Mouse (Mus musculus) liver, embryonic 14.5 days (tissue): ENCODE measurements around the gene Zbtb7b. TPM values are rescaled to one million over a fixed set of nuclear protein-coding genes. Genes with fewer than 3 reads are reported as not detected.

Experiments used
- ATAC-seq: fragments of 200-750 bp; cut with Nextera tagmentation; 2 replicates; pipeline ENCODE4 v1.8.0; 2017; ENCODE audit warnings: moderate number of reproducible peaks, mild to moderate bottlenecking, moderate library complexity; ENCODE audit not compliant: insufficient read depth
- DNase-seq, 3 experiments: peaks; one replicate each; pipeline ENCODE4 v3.0.0-alpha.2; 2012 to 2013; ENCODE audit warnings: low read depth in 3 of 3, low spot score in 3 of 3
- H3K27ac ChIP-seq: fragments of 300-500 bp; sonication (generic); 2 replicates; pipeline ENCODE4 v1.5.1; 2014; ENCODE audit warnings: moderate library complexity, mild to moderate bottlenecking, control low read depth, inconsistent platforms
- H3K27me3 ChIP-seq: fragments of 300-500 bp; sonication (generic); 2 replicates; pipeline ENCODE4 v1.6.1; 2014; ENCODE audit warnings: mild to moderate bottlenecking, low read length, moderate library complexity; ENCODE audit not compliant: control insufficient read depth, insufficient read depth
- H3K36me3 ChIP-seq: fragments of 300-500 bp; sonication (generic); replicated peaks from 2 replicates; pipeline ENCODE4 v1.6.1; 2014; ENCODE audit warnings: low read depth; ENCODE audit not compliant: control insufficient read depth, insufficient read depth
- H3K4me1 ChIP-seq, 2 experiments: fragments of 200-500 bp in 1 of 2; fragments of 300-500 bp in 1 of 2; sonication (generic) in 1 of 2; replicated peaks; 2 replicates each; pipeline ENCODE4 v1.6.1; 2012 to 2014; ENCODE audit warnings: antibody characterized with exemption in 1 of 2, inconsistent platforms in 1 of 2, low read length in 1 of 2; ENCODE audit not compliant: control insufficient read depth in 2 of 2, insufficient read depth in 2 of 2
- H3K4me2 ChIP-seq: fragments of 300-500 bp; sonication (generic); 2 replicates; pipeline ENCODE4 v1.6.1; 2014; ENCODE audit warnings: low read depth, mild to moderate bottlenecking, control low read depth, moderate library complexity
- H3K4me3 ChIP-seq, 2 experiments: fragments of 200-500 bp in 1 of 2; fragments of 300-500 bp in 1 of 2; sonication (generic) in 1 of 2; 2 replicates each; pipeline ENCODE4 v1.5.1; 2012 to 2014; ENCODE audit warnings: low read depth in 2 of 2, low read length in 2 of 2, mild to moderate bottlenecking in 2 of 2, control low read depth in 1 of 2, inconsistent platforms in 1 of 2, moderate library complexity in 1 of 2; ENCODE audit not compliant: insufficient read depth in 1 of 2
- H3K9ac ChIP-seq: fragments of 300-500 bp; sonication (generic); replicated peaks from 2 replicates; pipeline ENCODE4 v1.6.1; 2014; ENCODE audit warnings: mild to moderate bottlenecking, control low read depth, moderate library complexity
- H3K9me3 ChIP-seq: fragments of 300-500 bp; sonication (generic); 2 replicates; pipeline ENCODE4 v1.6.1; 2016; ENCODE audit warnings: low read length, mixed read lengths; ENCODE audit not compliant: control insufficient read depth
- CTCF ChIP-seq: IDR thresholded peaks from 2 replicates; pipeline ENCODE4 v1.5.1; 2016; ENCODE audit warnings: antibody characterized with exemption, low read depth, control low read depth
- EP300 ChIP-seq: IDR thresholded peaks from 2 replicates; pipeline ENCODE4 v1.6.1; 2016; ENCODE audit warnings: antibody characterized with exemption, low read depth
- WGBS: fragments of 180-500 bp; shearing (Covaris S2); extraction: QIAGEN DNeasy Blood & Tissue Kit; methylation state at CpG from one replicate; pipeline ENCODE4 v1.1.7; 2014; ENCODE audit not compliant: insufficient replicate concordance; 5-methylcytosine and 5-hydroxymethylcytosine counted together
- polyA plus RNA-seq, 2 experiments: library from polyadenylated mRNA; depleted of rRNA in 1 of 2; stranded (reverse) in 1 of 2; unstranded in 1 of 2; fragments of >200 nt; fragmentation: Nextera tagmentation in 1 of 2; extraction: Ambion mirVana in 1 of 2; gene quantifications; 2 replicates each; pipeline versions ENCODE4 v1.2.1 to v1.2.3; 2012 to 2014

Zbtb7b gene
- polyA plus RNA-seq (2012; rRNA removed) (5.4 and 6.9 TPM in 2 replicates), polyA plus RNA-seq (2014; fragmentation: Nextera tagmentation; extraction: Ambion mirVana) (0.95 and 1.2 TPM in 2 replicates)

DNA sequence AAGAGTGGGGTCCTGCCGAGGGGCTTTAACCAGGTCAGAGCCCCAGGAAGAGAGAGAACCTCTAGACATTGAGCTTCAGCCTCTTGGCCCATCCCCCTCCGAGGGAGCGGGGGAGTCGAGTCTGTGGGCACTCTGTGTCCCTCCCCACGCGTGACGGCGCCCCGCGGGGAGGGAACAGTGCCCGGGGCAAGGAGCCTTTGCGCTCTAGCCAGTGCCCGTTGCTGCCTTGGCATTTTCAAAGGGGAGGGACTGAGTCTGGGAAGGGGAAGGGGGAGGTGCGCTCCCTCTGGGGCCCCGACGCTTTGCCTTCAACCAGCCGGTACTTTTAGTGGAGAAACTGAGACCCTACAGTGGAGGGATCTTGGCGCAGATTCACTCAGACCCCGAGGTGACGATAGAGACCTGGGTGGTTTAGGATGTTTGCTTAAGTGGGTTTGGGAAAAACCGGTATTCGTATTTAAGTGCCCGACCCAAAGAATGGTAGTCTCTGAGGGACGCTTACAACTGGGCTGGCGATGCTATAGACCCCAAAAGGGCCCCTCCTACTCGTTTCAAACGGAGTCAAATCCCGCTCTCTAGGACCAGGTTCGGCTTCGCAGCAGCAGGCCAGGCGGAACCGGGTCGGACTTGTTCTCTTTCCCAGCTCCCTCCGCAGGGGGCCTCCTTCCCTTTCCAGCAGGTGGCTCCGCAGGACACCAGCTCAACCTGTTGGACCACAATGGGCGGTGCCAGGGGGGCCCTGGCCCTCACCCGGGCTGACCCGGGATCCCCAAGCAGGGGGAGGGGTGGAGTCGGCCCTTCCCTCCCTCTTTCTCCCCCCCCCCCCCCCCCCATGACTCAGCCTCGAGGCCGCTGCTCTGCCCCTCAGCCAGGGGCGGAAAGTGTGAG is at the start of gene Zbtb7b:
Gene Zbtb7b, minus strand, starts transcription at position 771 of the 888 bp plus-strand sequence.
- TF ChIP-seq EP300 (no peak), CTCF (peak; percentile 62)
- Histone ChIP-seq H3K9ac (peak within 1 kb of the TSS; percentile 63), H3K4me3 (peak within 1 kb of the TSS; percentile 54 to 61), H3K27ac (peak within 1 kb of the TSS; percentile 51), H3K27me3 (peaks cover 20% of the 10 kb centered on the region), H3K4me2 (peak within 1 kb of the TSS; percentile 98), H3K9me3 (no peaks in the 10 kb centered on the region), H3K36me3 (no peaks in the 10 kb centered on the region), H3K4me1 (peaks cover 9 to 19% of the 10 kb centered on the region in 2 experiments)
- DNase-seq (no peak), ATAC-seq (peak; percentile 64)
- under 1% methylated on average over 41 of the region's 42 CpGs for WGBS

DNA sequence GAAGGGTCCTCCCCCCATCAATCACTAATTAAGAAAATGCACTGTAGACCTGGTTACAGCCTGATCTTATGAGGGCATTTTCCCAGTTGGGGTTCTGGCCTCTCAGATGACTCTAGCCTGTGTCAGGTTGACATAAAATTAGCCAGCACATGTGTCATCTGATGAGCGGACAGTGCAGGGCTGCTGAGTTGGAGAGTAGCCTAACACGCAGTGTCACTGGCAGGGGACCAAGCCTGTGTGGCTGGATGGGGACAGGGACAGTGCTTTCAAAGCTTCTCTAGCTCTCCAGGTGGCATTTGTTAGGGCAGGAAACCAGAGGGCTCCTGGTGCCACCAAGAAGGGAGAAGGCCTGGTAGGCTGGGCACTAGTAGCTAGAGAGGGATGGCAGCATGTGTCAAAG is 46.1 kb upstream of the Zbtb7b start:
- 77% methylated on average over 2 of the region's 2 CpGs for WGBS
- Histone ChIP-seq H3K4me1 (peaks cover 4 to 17% of the 10 kb centered on the region in 2 experiments), H3K9ac (no peak overlapping the region), H3K9me3 (no peaks in the 10 kb centered on the region), H3K27me3 (no peaks in the 10 kb centered on the region), H3K36me3 (no peaks in the 10 kb centered on the region), H3K4me2 (no peak overlapping the region), H3K27ac (no peak overlapping the region), H3K4me3 (no peak overlapping the region)
- ATAC-seq: no peak
- DNase-seq: no peak
- TF ChIP-seq CTCF (no peak), EP300 (no peak)

DNA sequence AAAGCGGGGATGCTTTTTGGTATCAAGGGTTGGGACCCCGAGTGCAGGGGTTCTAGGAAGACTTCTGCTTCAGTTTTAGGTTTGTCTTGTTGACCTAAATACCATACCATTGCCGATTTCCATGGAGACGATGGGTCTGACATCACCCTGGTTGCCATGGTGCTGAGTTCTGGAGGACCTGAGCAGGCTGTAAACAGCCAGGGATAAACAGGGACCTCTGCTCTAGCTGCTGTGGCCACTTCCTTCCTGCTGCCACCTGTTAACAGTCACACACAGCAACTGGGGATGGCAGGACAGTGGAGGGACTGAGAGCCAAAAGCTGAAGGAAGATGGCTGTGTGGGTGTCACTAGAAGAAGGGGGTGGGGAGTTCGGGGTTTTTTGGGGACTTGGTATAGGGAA is 42.7 kb upstream of the Zbtb7b start:
- TF ChIP-seq CTCF (no peak), EP300 (no peak)
- Histone ChIP-seq H3K4me1 (peaks cover 4 to 17% of the 10 kb centered on the region in 2 experiments), H3K9ac (peak overlapping the region; percentile 63), H3K27ac (no peak overlapping the region), H3K4me3 (peak overlapping the region; percentile 34 to 59; a peak in 3 of 4 replicates), H3K4me2 (peak overlapping the region; percentile 79), H3K27me3 (no peaks in the 10 kb centered on the region), H3K36me3 (peaks cover 10% of the 10 kb centered on the region), H3K9me3 (no peaks in the 10 kb centered on the region)
- 19% methylated on average over 5 of the region's 5 CpGs for WGBS
- no peak for ATAC-seq
- no peak for DNase-seq

DNA sequence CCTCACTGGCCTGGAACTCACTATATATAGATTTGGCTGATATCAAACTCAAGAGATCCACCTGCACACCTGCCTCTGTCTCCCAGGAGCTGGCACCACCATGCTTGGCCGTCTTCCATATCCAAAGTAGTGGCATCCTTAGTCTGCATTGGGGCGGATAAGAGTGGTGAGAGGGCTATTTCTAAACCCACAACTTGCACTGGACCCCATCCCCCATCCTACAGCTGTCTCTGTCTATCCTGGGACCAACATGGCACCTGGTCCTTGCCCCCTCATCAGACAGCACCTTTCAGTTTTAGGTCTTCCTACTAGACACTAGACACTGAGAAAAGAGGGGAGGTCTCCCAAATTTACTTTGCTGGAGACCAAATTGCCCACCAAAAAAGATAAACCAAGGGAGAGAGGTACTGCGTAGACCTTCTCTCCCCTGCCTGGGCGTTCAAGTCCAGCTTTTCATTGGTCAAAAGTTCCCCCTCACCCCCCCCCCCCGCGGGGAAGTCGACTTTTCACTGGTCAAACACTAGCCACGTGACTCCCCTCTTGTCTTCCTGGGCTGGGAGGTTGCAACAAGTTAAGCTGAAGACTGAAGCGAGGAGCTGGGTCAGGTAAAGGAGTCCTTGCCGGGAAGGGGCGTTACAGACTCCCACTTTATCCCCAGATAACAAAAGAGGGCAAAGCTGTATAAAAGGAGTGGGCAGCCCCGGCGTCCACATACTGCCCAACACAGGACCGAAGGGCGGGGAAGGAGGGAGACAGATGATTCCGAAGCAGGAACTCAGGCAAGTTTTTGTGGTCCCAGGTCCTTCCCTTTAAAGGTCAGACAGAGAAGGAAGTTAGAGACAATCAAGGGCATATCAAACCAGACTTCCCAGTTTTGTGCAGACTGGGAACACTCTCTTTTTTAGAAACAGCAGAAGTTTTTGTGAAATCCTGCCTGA is 41.9 kb upstream of the Zbtb7b start, which contains the start of gene Pbxip1:
Gene Pbxip1, plus strand, starts transcription at position 531 of the 938 bp plus-strand sequence.
- 3% methylated on average over 16 of the region's 16 CpGs for WGBS

More for the DNA sequence above, 41.9 kb upstream of the Zbtb7b start, which contains the start of gene Pbxip1:
- Histone ChIP-seq H3K4me2 (peak within 1 kb of the TSS; percentile 79), H3K27ac (no peak within 1 kb of the TSS), H3K27me3 (no peaks in the 10 kb centered on the region), H3K4me1 (peaks cover 4 to 17% of the 10 kb centered on the region in 2 experiments), H3K36me3 (peaks cover 12% of the 10 kb centered on the region), H3K9ac (peak within 1 kb of the TSS; percentile 63), H3K9me3 (no peaks in the 10 kb centered on the region), H3K4me3 (peak within 1 kb of the TSS; percentile 59 to 85)
- ATAC-seq (peak; percentile 79), DNase-seq (peak; percentile 60 to 67 (median 65))
- TF ChIP-seq CTCF: no peak
